Mouse (Mus musculus) limb, embryonic 15.5 days (tissue): ENCODE data around the gene Foxf1. TPM values are rescaled to one million over a fixed set of nuclear protein-coding genes. Genes with fewer than 3 reads are reported as not detected.
A peak's percentile ranks its signal among the peaks of the same experiment; 100 is the strongest.

Source experiments
- ATAC-seq: fragments of 200-750 bp; cut with Nextera tagmentation; 2 replicates; pipeline ENCODE4 v1.8.0; 2017; ENCODE audit warnings: low read depth, moderate TSS enrichment; ENCODE audit not compliant: insufficient number of reproducible peaks, low FRiP score, low TSS enrichment
- H3K27ac ChIP-seq: fragments of 300-500 bp; sonication (generic); 2 replicates; pipeline ENCODE4 v1.5.1; 2015; ENCODE audit warnings: moderate library complexity, mild to moderate bottlenecking, inconsistent platforms
- H3K27me3 ChIP-seq: fragments of 300-500 bp; sonication (generic); 2 replicates; pipeline ENCODE4 v1.6.1; 2015; ENCODE audit warnings: inconsistent platforms
- H3K36me3 ChIP-seq: fragments of 300-500 bp; sonication (generic); 2 replicates; pipeline ENCODE4 v1.6.1; 2015; ENCODE audit warnings: inconsistent platforms
- H3K4me1 ChIP-seq: fragments of 300-500 bp; sonication (generic); 2 replicates; pipeline ENCODE4 v1.6.1; 2015; ENCODE audit warnings: inconsistent platforms
- H3K4me2 ChIP-seq: fragments of 300-500 bp; sonication (generic); 2 replicates; pipeline ENCODE4 v1.6.1; 2015; ENCODE audit warnings: mild to moderate bottlenecking, inconsistent platforms
- H3K4me3 ChIP-seq: fragments of 300-500 bp; sonication (generic); 2 replicates; pipeline ENCODE4 v1.5.1; 2015; ENCODE audit warnings: mild to moderate bottlenecking, inconsistent platforms
- H3K9ac ChIP-seq: fragments of 300-500 bp; sonication (generic); 2 replicates; pipeline ENCODE4 v1.6.1; 2015; ENCODE audit warnings: inconsistent platforms
- H3K9me3 ChIP-seq: fragments of 300-500 bp; sonication (generic); 2 replicates; pipeline ENCODE4 v1.6.1; 2016; ENCODE audit warnings: inconsistent platforms
- whole genome bisulfite sequencing: fragments of 180-500 bp; shearing (Covaris S2); methylation state at CpG from one replicate; pipeline ENCODE4 v1.1.7; 2015; 5-methylcytosine and 5-hydroxymethylcytosine counted together
- polyA plus RNA-seq: library from polyadenylated mRNA; unstranded; fragments of >200 nt; fragmentation: Nextera tagmentation; extraction: Ambion mirVana; gene quantifications from 2 replicates; pipeline ENCODE4 v1.2.1, GENCODE M21; 2015

Gene Foxf1
- polyA plus RNA-seq, 1 experiment from 2014 or later: 0.22 TPM

DNA sequence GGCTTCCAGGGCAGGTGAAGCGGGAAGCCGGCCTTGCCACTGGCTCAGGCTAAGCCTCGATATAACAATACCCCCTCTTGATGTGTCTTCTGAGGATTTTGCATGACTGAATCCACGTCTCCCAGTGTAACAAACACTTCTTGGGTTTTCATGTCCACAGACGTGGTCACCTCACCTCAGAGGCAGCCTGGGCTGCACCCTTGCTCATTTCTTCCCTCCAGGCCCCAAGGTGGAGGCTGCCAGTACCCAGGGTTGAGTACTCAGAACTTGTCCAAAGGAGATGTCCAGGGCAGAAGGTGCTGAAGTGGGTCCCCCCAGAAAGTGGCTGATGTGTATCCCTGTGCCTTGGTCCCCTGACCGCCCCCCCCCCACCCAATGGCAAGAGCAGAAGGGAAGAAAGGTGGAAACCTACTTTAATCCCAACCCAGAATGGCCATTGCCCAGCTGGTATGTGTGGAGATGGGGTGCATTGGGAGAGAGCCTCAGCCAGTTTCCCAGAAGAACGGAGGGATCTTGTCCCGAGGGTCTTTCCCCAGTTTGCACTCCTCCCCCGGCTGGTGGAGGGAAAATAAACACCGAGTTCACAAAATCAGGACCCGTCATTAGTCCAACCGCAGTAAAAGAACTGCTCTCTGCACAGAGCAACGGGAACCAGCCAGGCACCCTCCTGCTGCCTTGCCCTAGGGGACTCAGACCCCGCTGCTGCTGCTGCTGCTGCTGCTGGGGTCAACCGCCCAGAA lies 9.9 kb upstream of the Foxf1 start:
- Histone ChIP-seq H3K36me3 (no peaks in the 10 kb centered on the region), H3K27ac (no peak overlapping the region), H3K9ac (no peak overlapping the region), H3K4me2 (no peak overlapping the region), H3K27me3 (peaks cover 98% of the 10 kb centered on the region), H3K9me3 (no peaks in the 10 kb centered on the region), H3K4me1 (peaks cover 10% of the 10 kb centered on the region), H3K4me3 (no peak overlapping the region)
- WGBS: 3% methylated on average over 15 of the region's 15 CpGs
- no peak for ATAC-seq

GRCm38 (mm10) chr8:121074848-121075145 lies 9.4 kb upstream of the Foxf1 start:
- Histone ChIP-seq H3K4me2 (no peak overlapping the region), H3K36me3 (no peaks in the 10 kb centered on the region)

GRCm38 (mm10) chr8:121075936-121076335 lies 8.2 kb upstream of the Foxf1 start:
- Histone ChIP-seq H3K9ac (no peak overlapping the region), H3K27me3 (peaks cover 98% of the 10 kb centered on the region), H3K9me3 (no peaks in the 10 kb centered on the region), H3K27ac (no peak overlapping the region), H3K4me2 (no peak overlapping the region), H3K4me3 (no peak overlapping the region), H3K4me1 (peaks cover 18% of the 10 kb centered on the region), H3K36me3 (no peaks in the 10 kb centered on the region)
- 4% methylated on average over 13 of the region's 13 CpGs for WGBS
- ATAC-seq: no peak

More at GRCm38 (mm10) chr8:121074848-121075145, 9.4 kb upstream of the Foxf1 start:
- WGBS: under 1% methylated on average over 10 of the region's 10 CpGs
- peaks cover 10% of the 10 kb centered on the region for H3K4me1 ChIP-seq
- H3K9me3 ChIP-seq: no peaks in the 10 kb centered on the region
- H3K27ac ChIP-seq: no peak overlapping the region
- no peak overlapping the region for H3K4me3 ChIP-seq
- no peak for ATAC-seq
- H3K27me3 ChIP-seq: peaks cover 98% of the 10 kb centered on the region
- H3K9ac ChIP-seq: no peak overlapping the region

DNA sequence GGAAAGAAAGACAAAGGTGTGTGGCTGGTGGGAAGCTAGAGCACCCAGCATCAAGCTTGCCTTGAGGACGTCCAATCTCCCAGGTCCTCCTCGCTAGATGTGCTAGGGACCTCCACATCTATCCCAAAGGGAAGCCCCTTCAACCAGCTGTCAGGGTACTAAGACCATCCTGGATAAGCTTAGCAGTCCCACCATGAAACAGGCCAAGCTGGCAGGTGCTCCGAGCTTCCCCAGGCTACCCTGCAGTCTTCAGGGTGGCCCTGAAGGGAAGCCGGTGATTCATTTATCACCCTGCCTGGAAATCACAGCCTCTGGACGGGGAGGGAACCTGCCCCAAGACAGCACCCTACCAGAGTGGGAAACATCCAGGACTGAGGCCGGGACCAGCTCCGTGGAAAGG lies 7.6 kb upstream of the Foxf1 start:
- no peak overlapping the region for H3K4me2 ChIP-seq
- no peaks in the 10 kb centered on the region for H3K36me3 ChIP-seq
- no peak overlapping the region for H3K9ac ChIP-seq
- no peak for ATAC-seq
- no peak overlapping the region for H3K27ac ChIP-seq
- no peaks in the 10 kb centered on the region for H3K9me3 ChIP-seq
- 18% methylated on average over 7 of the region's 7 CpGs for WGBS
- H3K4me1 ChIP-seq: peaks cover 18% of the 10 kb centered on the region
- H3K4me3 ChIP-seq: no peak overlapping the region
- peaks cover 98% of the 10 kb centered on the region for H3K27me3 ChIP-seq

- no peak overlapping the region for H3K4me3 ChIP-seq
- H3K27me3 ChIP-seq: peaks cover 99% of the 10 kb centered on the region
- peaks cover 24% of the 10 kb centered on the region for H3K4me1 ChIP-seq
- ATAC-seq: no peak
- H3K4me2 ChIP-seq: no peak overlapping the region
- no peaks in the 10 kb centered on the region for H3K36me3 ChIP-seq
- H3K9ac ChIP-seq: no peak overlapping the region
- no peak overlapping the region for H3K27ac ChIP-seq
- no peaks in the 10 kb centered on the region for H3K9me3 ChIP-seq
- 7% methylated on average over 14 of the region's 14 CpGs for WGBS
Measured at GRCm38 (mm10) chr8:121078721-121079120, 5.5 kb upstream of the Foxf1 start.

GRCm38 (mm10) chr8:121079201-121079600 lies 5.0 kb upstream of the Foxf1 start:
- WGBS: 3% methylated on average over 7 of the region's 7 CpGs
- peaks cover 99% of the 10 kb centered on the region for H3K27me3 ChIP-seq
- no peaks in the 10 kb centered on the region for H3K36me3 ChIP-seq
- H3K27ac ChIP-seq: no peak overlapping the region
- no peak overlapping the region for H3K4me3 ChIP-seq
- no peaks in the 10 kb centered on the region for H3K9me3 ChIP-seq
- no peak overlapping the region for H3K4me2 ChIP-seq
- H3K4me1 ChIP-seq: peaks cover 26% of the 10 kb centered on the region
- no peak overlapping the region for H3K9ac ChIP-seq
- ATAC-seq: no peak

DNA sequence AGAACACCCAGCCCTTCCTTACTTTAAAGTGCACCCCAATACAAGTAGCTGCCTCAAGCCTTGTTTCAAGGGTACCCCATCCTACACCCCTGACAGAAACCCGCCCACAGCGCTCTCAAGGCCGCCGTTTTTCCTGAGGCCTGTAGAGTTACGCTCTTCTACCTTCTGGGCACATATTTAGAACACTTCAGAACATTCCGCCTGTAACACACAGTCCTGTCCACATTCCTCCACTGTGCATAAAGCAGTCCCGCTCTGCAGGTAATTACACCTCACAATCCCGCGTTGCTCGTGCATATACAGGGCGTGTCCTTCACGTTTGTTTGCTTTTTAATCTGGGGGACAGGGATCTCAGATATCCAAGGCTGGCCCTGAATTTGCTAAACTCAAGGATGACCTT lies 4.2 kb upstream of the Foxf1 start:
- no peak overlapping the region for H3K4me3 ChIP-seq
- H3K27me3 ChIP-seq: peaks cover 99% of the 10 kb centered on the region
- H3K4me2 ChIP-seq: no peak overlapping the region
- no peaks in the 10 kb centered on the region for H3K9me3 ChIP-seq
- 5% methylated on average over 12 of the region's 12 CpGs for WGBS
- H3K36me3 ChIP-seq: no peaks in the 10 kb centered on the region
- H3K9ac ChIP-seq: no peak overlapping the region
- no peak overlapping the region for H3K27ac ChIP-seq
- peaks cover 33% of the 10 kb centered on the region for H3K4me1 ChIP-seq
- ATAC-seq: no peak

DNA sequence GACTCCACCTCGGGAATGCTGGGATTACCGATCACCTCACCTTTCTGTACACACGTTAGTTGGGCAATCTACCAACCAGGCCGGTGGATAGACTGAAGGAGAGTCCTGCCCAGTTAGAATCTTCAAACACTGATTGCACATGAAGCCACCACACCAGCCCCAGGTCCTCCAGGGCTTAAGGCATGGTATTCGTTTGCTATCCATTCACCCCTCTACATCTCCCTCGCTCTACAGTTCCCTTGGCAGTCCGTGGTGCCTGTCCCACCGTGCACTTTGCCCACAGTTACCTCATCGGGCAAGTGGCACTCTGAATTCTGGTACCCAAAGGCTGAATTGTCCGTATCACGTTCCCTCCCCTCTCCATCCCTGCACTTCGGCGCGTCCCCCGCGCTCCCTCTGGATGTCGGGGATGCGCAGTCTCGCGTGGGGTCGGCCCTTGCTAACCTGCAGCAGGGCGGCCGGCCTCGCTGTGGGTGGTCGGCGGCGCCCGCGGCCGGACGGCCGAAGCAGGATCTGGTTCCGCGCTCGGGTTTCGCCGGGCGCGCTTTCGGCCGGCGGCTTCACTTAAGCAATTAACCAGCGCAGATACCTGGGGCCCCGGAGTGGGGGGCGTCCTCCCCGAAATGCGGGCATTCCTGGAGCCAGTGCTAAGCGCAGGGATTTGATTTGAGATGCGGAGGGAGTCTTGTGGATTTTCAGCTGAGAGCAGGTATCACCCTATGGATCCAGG lies 3.7 kb upstream of the Foxf1 start:
- Histone ChIP-seq H3K27me3 (peaks cover 99% of the 10 kb centered on the region), H3K36me3 (no peaks in the 10 kb centered on the region), H3K9ac (no peak overlapping the region), H3K4me1 (peaks cover 36% of the 10 kb centered on the region), H3K4me2 (no peak overlapping the region), H3K9me3 (no peaks in the 10 kb centered on the region), H3K27ac (no peak overlapping the region), H3K4me3 (no peak overlapping the region; the same call in 1 of the 2 replicates)
- under 1% methylated on average over 49 of the region's 49 CpGs for WGBS
- ATAC-seq: no peak

GRCm38 (mm10) chr8:121081398-121081797 lies 2.8 kb upstream of the Foxf1 start:
- no peak overlapping the region for H3K4me3 ChIP-seq
- no peak overlapping the region for H3K4me2 ChIP-seq

DNA sequence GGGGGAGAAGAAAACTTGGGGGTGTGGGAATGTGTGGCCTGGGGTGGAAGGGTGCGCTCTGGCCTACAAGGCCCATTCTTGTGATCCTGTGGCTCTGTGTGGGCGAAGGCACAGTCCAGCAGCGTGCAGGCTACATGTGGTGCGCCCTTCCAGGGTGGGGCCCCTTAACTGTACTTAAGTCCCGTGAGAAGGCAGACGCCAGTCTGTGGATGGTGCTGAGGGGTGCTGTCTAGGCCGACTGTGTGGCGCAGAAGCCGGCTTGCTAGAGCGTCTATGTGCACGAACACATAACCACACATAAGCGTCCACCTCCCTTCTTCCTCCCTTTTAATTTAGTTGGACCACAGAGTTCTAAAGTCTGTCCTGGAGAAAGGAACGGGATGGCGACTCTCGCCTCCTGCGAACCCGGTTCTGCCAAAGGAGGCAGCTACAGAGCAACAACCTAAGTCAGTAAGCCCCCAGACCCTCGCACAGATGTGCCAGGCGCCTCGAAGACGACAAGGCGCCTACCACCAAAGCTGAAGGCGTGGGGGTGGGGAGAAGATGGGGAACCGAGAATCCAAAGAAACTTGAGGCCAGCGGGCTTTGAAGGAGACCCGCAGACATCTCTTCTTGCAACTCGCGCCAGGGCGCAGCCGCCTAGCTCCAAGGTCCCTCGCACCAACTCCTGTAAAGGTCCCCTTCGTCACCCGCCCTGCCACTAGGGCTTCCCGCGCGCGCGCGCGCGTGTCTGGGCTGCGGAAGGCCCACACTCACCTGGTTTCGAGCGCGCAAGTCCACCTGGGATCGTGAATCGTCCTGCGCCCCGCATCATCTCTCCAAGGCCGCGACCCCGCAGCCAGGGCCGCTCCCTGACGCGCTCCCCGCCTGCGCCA lies 1.7 kb upstream of the Foxf1 start:
- H3K27me3 ChIP-seq: peaks cover 99% of the 10 kb centered on the region
- H3K36me3 ChIP-seq: no peaks in the 10 kb centered on the region
- H3K4me3 ChIP-seq: peak overlapping the region; percentile 57
- no peak overlapping the region for H3K9ac ChIP-seq
- H3K27ac ChIP-seq: no peak overlapping the region
- H3K4me1 ChIP-seq: peaks cover 36% of the 10 kb centered on the region
- ATAC-seq: no peak
- peak overlapping the region; percentile 99 for H3K4me2 ChIP-seq
- WGBS: 3% methylated on average over 57 of the region's 57 CpGs
- H3K9me3 ChIP-seq: no peaks in the 10 kb centered on the region

More at GRCm38 (mm10) chr8:121081398-121081797, 2.8 kb upstream of the Foxf1 start:
- Histone ChIP-seq H3K36me3 (no peaks in the 10 kb centered on the region), H3K27me3 (peaks cover 99% of the 10 kb centered on the region), H3K9ac (no peak overlapping the region), H3K27ac (no peak overlapping the region), H3K9me3 (no peaks in the 10 kb centered on the region), H3K4me1 (peaks cover 36% of the 10 kb centered on the region)
- WGBS: 5% methylated on average over 7 of the region's 7 CpGs
- no peak for ATAC-seq

DNA sequence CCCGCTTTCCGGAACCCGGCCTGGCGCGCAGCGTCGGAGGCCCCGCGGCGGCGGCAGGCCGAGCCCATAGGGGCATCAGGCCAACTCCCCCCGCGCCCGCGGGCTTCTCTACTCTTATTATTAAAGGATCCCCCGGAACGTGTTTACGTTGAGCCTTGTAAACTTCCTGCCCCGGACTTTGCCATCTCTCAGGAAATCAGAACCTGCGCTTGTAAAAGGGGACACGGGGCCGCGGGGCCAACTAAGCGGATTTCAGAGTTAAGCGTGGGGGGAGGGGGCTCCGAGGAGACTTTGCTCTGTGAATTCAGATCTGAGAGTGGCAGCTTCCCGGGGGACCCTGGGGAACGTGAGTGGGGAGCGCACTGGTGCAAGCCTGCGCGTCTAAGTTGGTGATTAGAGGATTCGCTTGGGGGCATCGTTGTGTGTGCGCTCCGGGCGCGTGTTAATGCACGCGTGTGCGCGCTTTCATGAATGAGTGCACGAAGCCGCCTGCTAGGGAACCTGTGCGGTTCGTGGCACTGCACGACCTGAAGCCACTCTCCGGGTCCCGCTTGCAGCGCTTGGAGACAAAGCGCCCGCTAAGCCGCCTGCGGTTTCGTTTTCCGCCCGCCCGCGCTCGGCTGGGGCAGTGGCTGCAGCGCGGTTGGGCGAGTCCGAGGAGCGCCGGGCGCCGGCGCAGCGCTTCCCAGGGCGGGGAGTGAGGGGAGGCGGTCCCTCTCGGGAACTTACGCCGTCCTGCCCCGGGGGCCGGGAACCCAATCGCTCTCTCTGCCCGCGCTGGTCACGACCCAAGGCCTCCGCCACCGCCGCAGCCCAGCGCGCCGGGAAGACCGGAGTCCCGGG lies 872 bp upstream of the Foxf1 start:
- Histone ChIP-seq H3K36me3 (no peaks in the 10 kb centered on the region), H3K27me3 (peaks cover 99% of the 10 kb centered on the region), H3K4me2 (peak overlapping the region; percentile 99), H3K9me3 (no peaks in the 10 kb centered on the region), H3K9ac (0 out of 2 replicates have a peak overlapping the region, but pooled peaks have one; percentile 7), H3K4me3 (peak overlapping the region; percentile 57), H3K27ac (no peak overlapping the region), H3K4me1 (peaks cover 36% of the 10 kb centered on the region)
- under 1% methylated on average over 89 of the region's 89 CpGs for WGBS
- no peak for ATAC-seq
